Mouse (Mus musculus) intestine, embryonic 16.5 days (tissue): ENCODE results near the gene Snx20. TPM values are rescaled to one million over a fixed set of nuclear protein-coding genes. Genes with fewer than 3 reads are reported as not detected.
A peak's percentile ranks its signal among the peaks of the same experiment; 100 is the strongest.

Experiments
- ATAC-seq: fragments of 200-750 bp; cut with Nextera tagmentation; 2 replicates; pipeline ENCODE4 v1.8.0; 2017; ENCODE audit warnings: moderate TSS enrichment, moderate library complexity
- H3K27ac ChIP-seq: fragments of 300-500 bp; sonication (generic); 2 replicates; pipeline ENCODE4 v1.5.1; 2014; ENCODE audit warnings: mild to moderate bottlenecking, low read length
- H3K27me3 ChIP-seq: fragments of 300-500 bp; sonication (generic); replicated peaks from 2 replicates; pipeline ENCODE4 v1.6.1; 2014; ENCODE audit warnings: low read length, control low read depth, mixed read lengths; ENCODE audit not compliant: control insufficient read depth, insufficient read depth
- H3K36me3 ChIP-seq: fragments of 300-500 bp; sonication (generic); 2 replicates; pipeline ENCODE4 v1.6.1; 2014; ENCODE audit warnings: low read length, control low read depth; ENCODE audit not compliant: control insufficient read depth, insufficient read depth
- H3K4me1 ChIP-seq: fragments of 300-500 bp; sonication (generic); 2 replicates; pipeline ENCODE4 v1.6.1; 2014; ENCODE audit warnings: low read length, control low read depth, mixed read lengths; ENCODE audit not compliant: control insufficient read depth, insufficient read depth
- H3K4me2 ChIP-seq: fragments of 300-500 bp; sonication (generic); 2 replicates; pipeline ENCODE4 v1.6.1; 2014; ENCODE audit warnings: low read depth, low read length, control low read depth
- H3K4me3 ChIP-seq: fragments of 300-500 bp; sonication (generic); 2 replicates; pipeline ENCODE4 v1.5.1; 2014; ENCODE audit warnings: mild to moderate bottlenecking, low read length
- H3K9ac ChIP-seq: fragments of 300-500 bp; sonication (generic); 2 replicates; pipeline ENCODE4 v1.6.1; 2014; ENCODE audit warnings: low read depth, low read length
- H3K9me3 ChIP-seq: fragments of 300-500 bp; sonication (generic); 2 replicates; pipeline ENCODE4 v1.6.1; 2016; ENCODE audit warnings: low read length, control low read depth; ENCODE audit not compliant: control insufficient read depth
- WGBS: fragments of 180-500 bp; shearing (Covaris S2); extraction: QIAGEN DNeasy Blood & Tissue Kit; methylation state at CpG from one replicate; pipeline ENCODE4 v1.1.7; 2014; 5-methylcytosine and 5-hydroxymethylcytosine counted together
- polyA plus RNA-seq: library from polyadenylated mRNA; unstranded; fragments of >200 nt; fragmentation: Nextera tagmentation; extraction: Ambion mirVana; gene quantifications from 2 replicates; pipeline ENCODE4 v1.2.1, GENCODE M21; 2015

Gene Snx20
- polyA plus RNA-seq, 1 experiment from 2014 or later, result 2.7 TPM

DNA sequence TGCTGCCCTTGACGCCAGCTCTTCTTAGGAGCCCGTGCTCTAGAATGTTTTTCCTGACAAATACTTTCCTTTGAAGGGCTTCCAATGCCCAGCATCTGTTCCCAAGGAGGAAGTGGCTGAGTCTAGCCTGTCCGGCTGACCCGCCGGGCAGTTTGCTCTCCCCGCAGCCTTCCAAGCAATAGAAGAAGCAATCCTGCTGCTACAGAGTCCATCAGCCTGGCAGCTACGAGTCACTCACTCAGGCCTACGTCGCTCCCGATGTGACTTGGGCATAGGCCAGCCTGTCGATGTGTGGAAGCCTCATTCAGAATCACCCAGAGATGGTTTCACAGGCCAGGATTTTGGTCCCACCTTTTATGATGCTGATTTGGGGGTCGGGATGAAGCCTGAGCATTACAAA lies 39.9 kb downstream of the Snx20 start:
- no peaks in the 10 kb centered on the region for H3K9me3 ChIP-seq
- H3K27ac ChIP-seq, result no peak overlapping the region
- no peaks in the 10 kb centered on the region for H3K4me1 ChIP-seq
- ATAC-seq, result no peak
- no peak overlapping the region for H3K9ac ChIP-seq
- WGBS, result 76% methylated on average over 12 of the region's 12 CpGs
- H3K36me3 ChIP-seq, result no peaks in the 10 kb centered on the region
- H3K4me3 ChIP-seq, result no peak overlapping the region
- H3K4me2 ChIP-seq, result no peak overlapping the region
- H3K27me3 ChIP-seq, result no peaks in the 10 kb centered on the region

GRCm38 (mm10) chr8:88593947-88594346 lies 42.0 kb downstream of the Snx20 start:
- 85% methylated on average over 1 of the region's 1 CpGs for WGBS
- Histone ChIP-seq H3K36me3 (no peaks in the 10 kb centered on the region), H3K9me3 (no peaks in the 10 kb centered on the region), H3K27me3 (no peaks in the 10 kb centered on the region), H3K9ac (no peak overlapping the region), H3K4me1 (no peaks in the 10 kb centered on the region), H3K27ac (no peak overlapping the region), H3K4me3 (no peak overlapping the region), H3K4me2 (no peak overlapping the region)
- no peak for ATAC-seq

DNA sequence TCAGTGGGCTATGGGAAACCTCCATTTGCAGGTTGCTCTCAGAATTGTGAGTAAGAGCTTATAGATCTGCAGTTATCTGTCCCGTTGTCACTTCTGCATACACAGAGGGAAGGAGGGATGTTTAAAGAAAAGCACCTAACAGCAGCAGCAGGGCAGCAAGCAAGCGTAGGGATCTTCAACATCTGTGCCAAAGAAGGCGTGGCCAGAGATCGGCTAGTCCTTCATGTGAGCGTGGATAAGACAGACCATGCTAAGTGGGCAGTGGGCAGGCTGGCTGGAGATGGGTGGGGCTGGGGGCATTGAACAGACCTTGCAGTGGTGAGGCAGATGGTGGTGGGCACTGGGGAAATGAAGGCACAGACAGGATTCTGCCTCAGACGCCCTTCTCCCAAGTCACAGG lies 45.7 kb downstream of the Snx20 start:
- Histone ChIP-seq H3K9me3 (no peaks in the 10 kb centered on the region), H3K4me3 (no peak overlapping the region), H3K9ac (no peak overlapping the region), H3K27me3 (no peaks in the 10 kb centered on the region), H3K4me1 (no peaks in the 10 kb centered on the region), H3K27ac (no peak overlapping the region), H3K4me2 (no peak overlapping the region), H3K36me3 (no peaks in the 10 kb centered on the region)
- ATAC-seq, result no peak
- WGBS, result 61% methylated on average over 6 of the region's 6 CpGs

DNA sequence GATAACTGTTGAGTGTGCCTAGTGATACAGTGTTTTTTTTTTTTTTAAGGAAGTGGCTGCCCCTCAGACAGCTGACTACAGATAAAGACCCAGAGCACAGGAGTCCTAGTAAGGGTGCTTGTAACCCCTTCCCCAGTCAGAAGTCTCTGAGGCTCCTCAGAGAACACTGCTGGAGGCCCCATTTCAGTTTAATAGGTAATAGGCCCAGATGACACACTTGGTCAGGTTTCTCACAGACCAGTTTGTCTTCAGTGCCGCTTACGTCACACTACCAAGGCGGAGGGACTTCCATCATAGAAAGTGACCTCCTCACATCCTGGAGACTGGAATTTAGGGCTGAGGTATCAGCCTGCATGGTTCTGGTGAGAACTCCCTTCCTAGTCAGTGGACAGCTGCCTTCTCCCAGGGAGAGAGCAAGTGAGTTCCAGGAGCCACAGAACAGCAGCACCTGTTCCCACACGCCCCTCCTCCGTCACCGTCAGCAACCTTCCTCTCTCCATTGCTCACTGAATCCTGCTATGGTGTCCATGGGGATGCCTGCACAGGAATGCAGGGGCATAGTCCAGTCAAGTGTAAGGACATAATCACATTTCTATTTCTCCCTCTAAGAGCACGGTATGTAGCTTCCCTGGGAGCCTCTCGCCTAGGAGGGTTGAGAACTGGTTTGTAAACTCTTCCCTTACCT lies 47.6 kb downstream of the Snx20 start:
- Histone ChIP-seq H3K27me3 (no peaks in the 10 kb centered on the region), H3K36me3 (no peaks in the 10 kb centered on the region), H3K27ac (no peak overlapping the region), H3K4me2 (no peak overlapping the region), H3K9me3 (no peaks in the 10 kb centered on the region), H3K9ac (no peak overlapping the region), H3K4me1 (no peaks in the 10 kb centered on the region), H3K4me3 (no peak overlapping the region)
- ATAC-seq, result no peak
- WGBS, result 89% methylated on average over 8 of the region's 8 CpGs

- Histone ChIP-seq H3K4me1 (peaks cover 6% of the 10 kb centered on the region; the same call in 1 of the 2 replicates), H3K4me3 (no peak overlapping the region), H3K4me2 (no peak overlapping the region), H3K36me3 (no peaks in the 10 kb centered on the region), H3K9ac (no peak overlapping the region), H3K27me3 (no peaks in the 10 kb centered on the region), H3K9me3 (no peaks in the 10 kb centered on the region), H3K27ac (no peak overlapping the region)
- ATAC-seq, result no peak
- 92% methylated on average over 3 of the region's 3 CpGs for WGBS
These were observed 52.1 kb downstream of the Snx20 start for GRCm38 (mm10) chr8:88583863-88584262.

DNA sequence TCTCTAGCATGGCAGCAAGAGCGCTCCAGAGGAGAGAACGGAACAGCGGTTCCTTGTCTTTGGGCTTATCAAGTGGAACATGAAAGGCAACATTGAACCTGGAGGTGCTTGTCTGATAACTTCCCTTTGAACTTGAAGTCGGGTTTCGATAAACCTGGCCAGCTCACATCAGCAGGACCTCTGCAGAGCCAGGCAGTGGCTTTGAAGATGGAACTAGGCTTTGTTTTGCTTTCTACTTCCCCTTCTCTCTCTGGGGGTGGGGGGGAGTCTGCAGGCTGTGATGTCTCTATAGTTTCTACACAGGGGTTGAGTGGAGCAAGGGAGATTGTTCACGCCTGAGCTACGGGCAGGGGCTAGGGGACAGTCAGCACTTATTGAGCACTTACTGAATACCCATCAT lies 55.1 kb downstream of the Snx20 start:
- Histone ChIP-seq H3K9me3 (no peaks in the 10 kb centered on the region), H3K4me3 (no peak overlapping the region), H3K27me3 (no peaks in the 10 kb centered on the region), H3K9ac (no peak overlapping the region), H3K27ac (no peak overlapping the region), H3K36me3 (no peaks in the 10 kb centered on the region), H3K4me1 (peaks cover 18% of the 10 kb centered on the region), H3K4me2 (no peak overlapping the region)
- ATAC-seq, result no peak
- WGBS, result 71% methylated on average over 7 of the region's 7 CpGs

DNA sequence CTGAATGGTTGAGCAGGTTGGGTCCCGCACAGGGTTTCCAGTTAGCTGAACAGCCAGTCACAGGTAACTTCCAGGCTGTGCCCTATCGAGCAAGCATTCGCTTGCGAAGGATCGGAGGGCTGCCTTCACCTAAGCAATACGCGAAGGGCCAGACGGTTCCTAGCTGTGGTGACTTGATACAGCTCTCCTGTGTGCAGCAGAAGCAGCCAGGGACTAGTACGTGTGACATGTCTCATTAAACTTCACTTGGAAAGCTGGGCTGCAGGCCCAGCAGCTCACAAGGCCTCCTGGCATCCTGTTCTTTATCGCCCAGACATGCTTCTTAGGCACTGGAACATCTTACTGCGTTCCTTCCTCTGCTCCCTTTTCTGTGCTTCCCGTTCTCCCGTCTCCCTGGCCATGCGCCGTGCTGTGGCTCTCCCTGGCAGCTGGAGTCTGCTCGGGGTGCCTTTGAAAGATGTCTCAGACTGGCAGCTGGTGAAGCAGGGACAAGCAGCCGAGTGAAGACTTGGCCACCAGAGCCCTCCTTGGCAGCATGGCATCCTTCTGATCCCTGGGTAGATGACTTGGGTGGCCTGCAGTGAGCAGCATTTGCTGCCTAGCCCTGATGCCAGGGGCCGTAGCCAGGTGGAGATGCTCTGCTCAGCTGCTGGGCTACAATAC lies 56.1 kb downstream of the Snx20 start:
- Histone ChIP-seq H3K27ac (0 out of 2 replicates have a peak overlapping the region, but pooled peaks have one; percentile 38), H3K4me3 (no peak overlapping the region), H3K36me3 (no peaks in the 10 kb centered on the region), H3K4me2 (no peak overlapping the region), H3K4me1 (peaks cover 20% of the 10 kb centered on the region), H3K9ac (no peak overlapping the region), H3K27me3 (no peaks in the 10 kb centered on the region), H3K9me3 (no peaks in the 10 kb centered on the region)
- no peak for ATAC-seq
- 74% methylated on average over 18 of the region's 18 CpGs for WGBS

DNA sequence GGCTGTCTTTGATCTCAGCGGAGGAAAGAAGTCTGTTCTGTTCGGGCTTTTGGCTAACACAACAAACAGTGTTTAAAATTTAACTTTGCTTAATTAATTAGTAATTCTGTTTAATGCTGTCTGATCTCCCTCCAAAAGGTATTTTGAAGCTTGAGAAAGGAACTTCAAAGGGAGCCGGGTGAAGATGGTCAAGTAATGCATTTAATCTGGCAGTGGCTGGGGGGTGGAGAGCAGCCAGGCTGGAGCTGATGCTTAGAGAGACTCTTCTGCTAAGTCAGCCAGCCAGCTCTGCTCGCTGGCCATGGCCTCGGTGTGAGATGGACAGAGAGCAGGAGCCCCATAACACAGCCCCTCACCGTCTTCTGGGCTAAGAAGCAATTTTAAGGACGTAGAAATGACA lies 56.7 kb downstream of the Snx20 start:
- Histone ChIP-seq H3K36me3 (no peaks in the 10 kb centered on the region), H3K4me1 (peaks cover 20% of the 10 kb centered on the region), H3K27ac (0 out of 2 replicates have a peak overlapping the region, but pooled peaks have one; percentile 38), H3K27me3 (no peaks in the 10 kb centered on the region), H3K4me2 (no peak overlapping the region), H3K9ac (no peak overlapping the region), H3K9me3 (no peaks in the 10 kb centered on the region), H3K4me3 (no peak overlapping the region)
- ATAC-seq, result no peak
- 46% methylated on average over 7 of the region's 7 CpGs for WGBS

DNA sequence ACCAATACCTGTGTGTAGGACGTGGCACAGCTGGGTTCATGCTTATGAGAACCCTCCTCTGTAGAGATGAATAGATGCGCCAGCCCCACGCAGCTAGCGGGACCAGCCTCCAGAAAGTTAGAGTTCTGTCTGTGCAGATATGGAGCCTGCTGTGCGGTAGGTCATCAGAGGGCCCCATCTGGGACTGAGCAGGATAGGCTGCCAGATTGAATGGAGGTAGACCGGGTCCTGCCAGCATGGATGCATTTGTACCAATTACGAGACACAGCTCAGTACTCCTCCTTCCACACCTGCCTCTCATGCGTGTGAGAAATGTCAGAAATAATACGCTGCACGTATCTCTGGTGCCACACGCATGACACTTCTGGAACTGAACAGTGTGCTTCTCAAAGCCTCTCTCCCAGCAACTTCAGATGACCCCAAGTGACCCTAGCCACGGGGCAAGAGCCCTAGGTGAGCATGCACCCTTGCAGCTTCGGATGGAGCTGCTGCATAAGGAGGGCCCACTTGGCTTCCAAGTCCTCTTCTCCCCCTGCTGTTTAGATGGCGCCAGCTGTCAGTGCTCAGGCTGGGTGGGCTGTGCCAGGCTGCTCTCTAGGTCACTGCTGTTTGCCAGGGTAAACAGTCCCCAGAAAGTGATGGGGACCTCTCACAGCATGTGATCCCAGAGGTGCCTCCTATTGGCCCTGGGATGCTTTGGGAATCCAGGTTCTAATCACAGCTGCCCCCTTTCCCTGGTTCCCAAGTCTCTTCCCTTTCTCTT lies 57.3 kb downstream of the Snx20 start:
- Histone ChIP-seq H3K4me2 (no peak overlapping the region), H3K36me3 (no peaks in the 10 kb centered on the region), H3K4me1 (peaks cover 20% of the 10 kb centered on the region), H3K9ac (0 out of 2 replicates have a peak overlapping the region, but pooled peaks have one; percentile 25), H3K9me3 (no peaks in the 10 kb centered on the region), H3K27me3 (no peaks in the 10 kb centered on the region), H3K27ac (no peak overlapping the region), H3K4me3 (no peak overlapping the region)
- no peak for ATAC-seq
- 74% methylated on average over 14 of the region's 14 CpGs for WGBS
